Mouse (Mus musculus) small intestine, adult 2 months (tissue): ENCODE measurements around the gene Duxf3. TPM values are rescaled to one million over a fixed set of nuclear protein-coding genes. Genes with fewer than 3 reads are reported as not detected.
"Not testable (repeated sequence)": the region's sequence is repeated elsewhere in the genome, so short reads cannot be mapped to it uniquely, and the experiment has no call there.

Experiments
- H3K27ac ChIP-seq: fragments of 200-500 bp; 2 replicates; pipeline ENCODE4 v1.5.1; 2012; ENCODE audit warnings: low read depth, low read length, control low read depth, inconsistent platforms; ENCODE audit not compliant: insufficient read depth
- H3K27me3 ChIP-seq: fragments of 200-500 bp; 2 replicates; pipeline ENCODE4 v1.6.1; 2012; ENCODE audit warnings: mild to moderate bottlenecking, moderate library complexity, low read length, inconsistent platforms; ENCODE audit not compliant: control insufficient read depth, insufficient read depth
- H3K36me3 ChIP-seq: fragments of 200-500 bp; 2 replicates; pipeline ENCODE4 v1.6.1; 2012; ENCODE audit warnings: mild to moderate bottlenecking, low read length, control low read depth, inconsistent platforms; ENCODE audit not compliant: control insufficient read depth, insufficient read depth
- H3K4me1 ChIP-seq: fragments of 200-500 bp; 2 replicates; pipeline ENCODE4 v1.6.1; 2012; ENCODE audit warnings: low read length, inconsistent platforms, mixed read lengths; ENCODE audit not compliant: control insufficient read depth, insufficient read depth, insufficient read length
- H3K4me3 ChIP-seq: fragments of 200-500 bp; 2 replicates; pipeline ENCODE4 v1.5.1; 2012; ENCODE audit warnings: low read depth, mild to moderate bottlenecking, control low read depth, inconsistent platforms, low read length, moderate library complexity
- CTCF ChIP-seq: fragments of 200-500 bp; IDR thresholded peaks from 2 replicates; pipeline ENCODE4 v1.5.1; 2012; ENCODE audit warnings: low read depth, mild to moderate bottlenecking, control low read depth, inconsistent platforms, low read length, moderate library complexity, mixed read lengths; ENCODE audit not compliant: insufficient replicate concordance, insufficient read length; ENCODE audit errors: extremely low read depth
- POLR2A ChIP-seq: fragments of 200-500 bp; IDR thresholded peaks from 2 replicates; pipeline ENCODE4 v1.6.1; 2012; ENCODE audit warnings: low read depth, mild to moderate bottlenecking, control low read depth, inconsistent platforms, low read length, moderate library complexity
- WGBS: fragments of 180-500 bp; shearing (Covaris S2); methylation state at CpG from one replicate; pipeline ENCODE4 v1.1.7; 2018; 5-methylcytosine and 5-hydroxymethylcytosine counted together
- polyA plus RNA-seq: library from polyadenylated mRNA; depleted of rRNA; stranded (reverse); fragments of >200 nt; gene quantifications from 2 replicates; pipeline ENCODE4 v1.2.3, GENCODE M21; 2012

Duxf3 gene
- polyA plus RNA-seq, 1 experiment: not detected

GRCm38 (mm10) chr10:58223972-58224805, 8.3 kb downstream of the Duxf3 start:
- not testable (repeated sequence) for H3K4me3 ChIP-seq, H3K27me3 ChIP-seq, H3K36me3 ChIP-seq, H3K27ac ChIP-seq, H3K4me1 ChIP-seq
- WGBS: 85% methylated on average over 31 of the region's 31 CpGs
- TF ChIP-seq POLR2A: 0 out of 2 replicates have a peak, but pooled peaks have one; percentile 0

- not testable (repeated sequence) for H3K27ac ChIP-seq, H3K36me3 ChIP-seq, H3K4me3 ChIP-seq, H3K27me3 ChIP-seq, H3K4me1 ChIP-seq
- WGBS: 78% methylated on average over 4 of the region's 6 CpGs
Measured at GRCm38 (mm10) chr10:58223161-58223560, 9.3 kb downstream of the Duxf3 start.

GRCm38 (mm10) chr10:58221571-58221970, 10.9 kb downstream of the Duxf3 start:
- H3K4me1 ChIP-seq, H3K36me3 ChIP-seq, H3K27me3 ChIP-seq, H3K27ac ChIP-seq, H3K4me3 ChIP-seq: not testable (repeated sequence)
- WGBS: 89% methylated on average over 2 of the region's 2 CpGs

- no peaks in the 10 kb centered on the region for H3K4me1 ChIP-seq
- no peak overlapping the region for H3K27ac ChIP-seq
- H3K4me3 ChIP-seq: no peak overlapping the region
- H3K27me3 ChIP-seq: no peaks in the 10 kb centered on the region
- no peaks in the 10 kb centered on the region for H3K36me3 ChIP-seq
- WGBS: 77% methylated on average over 6 of the region's 6 CpGs
- TF ChIP-seq POLR2A: no peak
- TF ChIP-seq CTCF: no peak
Measured at GRCm38 (mm10) chr10:58220726-58221125, 11.7 kb downstream of the Duxf3 start.

GRCm38 (mm10) chr10:58217366-58217765, 15.1 kb downstream of the Duxf3 start:
- TF ChIP-seq CTCF: no peak
- TF ChIP-seq POLR2A: no peak
- Histone ChIP-seq H3K27me3 (no peaks in the 10 kb centered on the region), H3K4me3 (no peak overlapping the region), H3K36me3 (no peaks in the 10 kb centered on the region), H3K27ac (no peak overlapping the region), H3K4me1 (no peaks in the 10 kb centered on the region)
- 78% methylated on average over 3 of the region's 3 CpGs for WGBS

GRCm38 (mm10) chr10:58215353-58215752, 17.1 kb downstream of the Duxf3 start:
- H3K4me3 ChIP-seq: no peak overlapping the region
- TF ChIP-seq POLR2A: no peak
- no peak for TF ChIP-seq CTCF
- no peak overlapping the region for H3K27ac ChIP-seq
- 88% methylated on average over 1 of the region's 1 CpGs for WGBS
- H3K27me3 ChIP-seq: no peaks in the 10 kb centered on the region
- H3K4me1 ChIP-seq: no peaks in the 10 kb centered on the region
- H3K36me3 ChIP-seq: no peaks in the 10 kb centered on the region

- Histone ChIP-seq H3K4me3 (no peak overlapping the region), H3K27me3 (no peaks in the 10 kb centered on the region), H3K27ac (no peak overlapping the region), H3K4me1 (no peaks in the 10 kb centered on the region), H3K36me3 (no peaks in the 10 kb centered on the region)
- 72% methylated on average over 5 of the region's 5 CpGs for WGBS
- no peak for TF ChIP-seq CTCF
- TF ChIP-seq POLR2A: no peak
Measured at GRCm38 (mm10) chr10:58214934-58215333, 17.5 kb downstream of the Duxf3 start.

- TF ChIP-seq POLR2A (no peak), CTCF (no peak)
- H3K4me1 ChIP-seq: no peaks in the 10 kb centered on the region
- no peak overlapping the region for H3K4me3 ChIP-seq
- no peaks in the 10 kb centered on the region for H3K27me3 ChIP-seq
- H3K36me3 ChIP-seq: no peaks in the 10 kb centered on the region
- H3K27ac ChIP-seq: no peak overlapping the region
Measured at GRCm38 (mm10) chr10:58214497-58214896, 18.0 kb downstream of the Duxf3 start.
